Mouse (Mus musculus) right cerebral cortex, postnatal 10 days (tissue): ENCODE results near the gene Slc39a10.

ENCODE experiments used
- DNase-seq, 2 experiments: peaks; one replicate each; pipeline ENCODE4 v3.0.0; 2021; ENCODE audit warnings: low spot score in 2 of 2

Gene Slc39a10

GRCm38 (mm10) chr1:46892752-46893151 is at the start of gene Slc39a10:
Slc39a10 (minus strand) TSS chr1:46892852.
- no peak for DNase-seq

- DNase-seq, result no peak
Measured at GRCm38 (mm10) chr1:46939295-46939694, 46.6 kb upstream of the Slc39a10 start.

- no peak for DNase-seq
Measured at GRCm38 (mm10) chr1:46937641-46938040, 45.0 kb upstream of the Slc39a10 start.

GRCm38 (mm10) chr1:46927104-46927503 is 34.5 kb upstream of the Slc39a10 start:
- DNase-seq, result no peak

- DNase-seq, result no peak
Measured at GRCm38 (mm10) chr1:46926239-46926638, 33.6 kb upstream of the Slc39a10 start.

GRCm38 (mm10) chr1:46924992-46925391 is 32.3 kb upstream of the Slc39a10 start:
- DNase-seq, result no peak

GRCm38 (mm10) chr1:46922904-46923303 is 30.3 kb upstream of the Slc39a10 start:
- DNase-seq, result no peak

- no peak for DNase-seq
Measured at GRCm38 (mm10) chr1:46921630-46922029, 29.0 kb upstream of the Slc39a10 start.

GRCm38 (mm10) chr1:46916237-46916636 is 23.6 kb upstream of the Slc39a10 start:
- no peak for DNase-seq

- DNase-seq, result no peak
Measured at GRCm38 (mm10) chr1:46914349-46914748, 21.7 kb upstream of the Slc39a10 start.

GRCm38 (mm10) chr1:46912506-46913156 is 20.0 kb upstream of the Slc39a10 start:
- DNase-seq, result no peak

- DNase-seq, result no peak
Measured at GRCm38 (mm10) chr1:46910154-46910553, 17.5 kb upstream of the Slc39a10 start.

- DNase-seq, result peak in 1 of 2 experiments; percentile 32
Measured at GRCm38 (mm10) chr1:46905706-46906105, 13.1 kb upstream of the Slc39a10 start.

GRCm38 (mm10) chr1:46902102-46902683 is 9.5 kb upstream of the Slc39a10 start:
- DNase-seq, result no peak

- no peak for DNase-seq
Measured at GRCm38 (mm10) chr1:46894281-46894842, 1.7 kb upstream of the Slc39a10 start.

- no peak for DNase-seq
Measured at GRCm38 (mm10) chr1:46888726-46889125, 3.9 kb downstream of the Slc39a10 start.

GRCm38 (mm10) chr1:46888324-46888723 is 4.3 kb downstream of the Slc39a10 start:
- DNase-seq, result no peak

GRCm38 (mm10) chr1:46887908-46888307 is 4.7 kb downstream of the Slc39a10 start:
- no peak for DNase-seq

GRCm38 (mm10) chr1:46886091-46886490 is 6.6 kb downstream of the Slc39a10 start:
- no peak for DNase-seq

- DNase-seq, result no peak
Measured at GRCm38 (mm10) chr1:46885231-46885630, 7.4 kb downstream of the Slc39a10 start.

GRCm38 (mm10) chr1:46879951-46880350 is 12.7 kb downstream of the Slc39a10 start:
- DNase-seq, result no peak

GRCm38 (mm10) chr1:46873770-46874169 is 18.9 kb downstream of the Slc39a10 start:
- no peak for DNase-seq

- DNase-seq, result no peak
Measured at GRCm38 (mm10) chr1:46869788-46870187, 22.9 kb downstream of the Slc39a10 start.
